Mouse (Mus musculus) cortical plate, adult 2 months (tissue): Measurements from ENCODE around the gene Phc1. TPM values are rescaled to one million over a fixed set of nuclear protein-coding genes. Genes with fewer than 3 reads are reported as not detected.
A peak's percentile ranks its signal among the peaks of the same experiment; 100 is the strongest.

Experiments
- H3K27ac ChIP-seq: fragments of 200-500 bp; 2 replicates; pipeline ENCODE4 v1.5.1; 2012; ENCODE audit warnings: low read length, control low read depth, inconsistent platforms; ENCODE audit not compliant: insufficient read depth
- H3K4me1 ChIP-seq: fragments of 200-500 bp; 2 replicates; pipeline ENCODE4 v1.6.1; 2011; ENCODE audit warnings: low read length; ENCODE audit not compliant: control insufficient read depth, insufficient read depth
- H3K4me3 ChIP-seq: fragments of 200-500 bp; 2 replicates; pipeline ENCODE4 v1.5.1; 2011; ENCODE audit warnings: mild to moderate bottlenecking, low read length, control low read depth; ENCODE audit not compliant: insufficient read depth
- CTCF ChIP-seq: fragments of 200-500 bp; IDR thresholded peaks from 2 replicates; pipeline ENCODE4 v1.5.1; 2011; ENCODE audit warnings: mild to moderate bottlenecking, control low read depth, low read length; ENCODE audit not compliant: insufficient read depth; ENCODE audit errors: extremely low read depth
- POLR2A ChIP-seq: fragments of 200-500 bp; IDR thresholded peaks from 2 replicates; pipeline ENCODE4 v1.6.1; 2011; ENCODE audit warnings: mild to moderate bottlenecking, low read length, control low read depth; ENCODE audit not compliant: insufficient read depth; ENCODE audit errors: extremely low read depth
- polyA plus RNA-seq: library from polyadenylated mRNA; depleted of rRNA; stranded (reverse); fragments of >200 nt; gene quantifications from 2 replicates; pipeline ENCODE4 v1.2.3, GENCODE M21; 2012

Gene Phc1
- polyA plus RNA-seq, 1 experiment = 48.8 TPM

DNA sequence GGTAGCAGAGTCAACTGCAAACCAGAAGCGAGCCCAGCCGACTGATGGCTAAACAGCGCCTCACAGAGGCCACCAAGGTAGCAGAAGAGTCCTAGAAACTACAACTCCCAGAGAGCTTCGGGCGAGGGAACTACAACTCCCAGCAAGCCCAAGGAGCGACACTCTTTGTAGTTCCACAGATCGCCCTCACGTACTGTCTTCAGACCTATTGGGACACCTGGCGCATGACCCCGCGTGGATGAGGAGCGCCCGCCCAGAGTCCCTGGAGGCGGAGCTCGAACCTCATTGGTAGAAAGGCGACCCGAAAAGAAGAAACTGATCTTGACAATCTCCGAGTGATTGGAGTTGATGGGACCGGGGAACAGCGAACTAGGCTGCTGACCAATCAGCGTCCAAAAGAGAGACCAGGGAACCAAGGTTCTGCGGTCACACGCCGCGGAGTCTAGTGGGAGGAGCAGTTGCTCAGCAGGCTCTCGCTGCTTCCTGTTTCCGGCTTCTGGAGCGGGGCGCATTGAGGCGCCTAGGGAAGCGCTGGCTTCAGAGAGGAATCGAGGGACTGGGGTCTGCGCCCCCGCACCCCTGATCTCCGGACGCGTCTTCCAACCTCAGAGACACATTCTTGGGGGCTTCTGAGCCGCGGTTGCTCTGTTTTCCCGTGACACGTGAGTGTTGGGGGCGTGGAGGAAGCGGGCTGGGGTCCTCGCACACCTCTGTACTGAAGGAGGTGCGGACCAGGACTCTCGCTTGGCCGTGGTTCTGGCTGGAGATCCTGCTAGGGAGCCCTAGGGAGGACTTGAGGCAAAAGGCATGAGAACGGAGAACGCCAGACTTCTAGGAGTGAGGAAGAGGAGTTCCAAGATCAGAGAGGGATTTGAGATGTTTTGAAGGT is 31.6 kb downstream of the Phc1 start, which contains the start of gene M6pr:
Gene M6pr, plus strand, starts transcription at position 216 of the 889 bp plus-strand sequence.
- Histone ChIP-seq H3K4me1 (no peaks in the 10 kb centered on the region; the same call in 1 of the 2 replicates), H3K27ac (0 out of 2 replicates have a peak within 1 kb of the TSS, but pooled peaks have one; percentile 4), H3K4me3 (peak within 1 kb of the TSS; percentile 75)
- TF ChIP-seq CTCF (peak; percentile 93), POLR2A (peak; percentile 69)

DNA sequence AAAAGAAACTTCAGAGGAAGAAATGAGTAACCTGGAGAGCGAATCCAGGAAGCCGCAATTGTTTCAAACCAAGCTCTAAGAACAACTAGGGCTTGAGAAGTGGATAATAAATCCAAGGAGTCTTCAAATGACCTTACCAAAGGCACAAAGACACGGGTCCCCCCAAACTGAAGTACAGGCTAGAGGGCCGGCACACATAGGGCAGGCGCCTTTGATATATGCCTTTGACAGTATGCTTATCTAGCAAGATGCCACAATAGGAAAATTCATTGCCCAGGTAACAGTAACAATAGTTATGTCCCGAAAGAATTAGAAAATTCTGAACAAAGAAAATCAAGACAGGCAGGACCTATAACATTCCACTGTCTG is 32.2 kb downstream of the Phc1 start:
- no peak overlapping the region for H3K27ac ChIP-seq
- no peaks in the 10 kb centered on the region; the same call in 1 of the 2 replicates for H3K4me1 ChIP-seq
- no peak overlapping the region for H3K4me3 ChIP-seq
- TF ChIP-seq CTCF = no peak
- TF ChIP-seq POLR2A = no peak

DNA sequence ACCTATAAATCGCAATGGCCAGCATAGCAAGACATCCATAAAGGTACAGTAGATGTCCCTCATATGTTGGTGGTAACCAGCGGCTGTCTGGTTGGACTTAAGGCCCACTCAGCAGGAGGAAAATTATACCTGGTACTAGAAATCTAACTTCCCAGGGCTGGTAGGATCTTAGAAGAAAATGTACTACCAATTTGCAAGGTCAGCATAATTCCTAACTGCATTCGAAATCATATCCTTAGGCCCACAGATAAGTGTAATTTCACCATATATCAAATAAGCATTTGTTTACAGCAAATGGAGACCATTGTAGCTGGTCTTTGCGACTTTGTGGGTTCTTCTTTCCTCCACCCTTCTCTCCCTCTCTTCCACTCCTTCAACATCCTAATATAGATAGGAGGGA is 33.7 kb downstream of the Phc1 start:
- no peak for TF ChIP-seq CTCF
- TF ChIP-seq POLR2A = no peak
- Histone ChIP-seq H3K27ac (no peak overlapping the region), H3K4me3 (no peak overlapping the region), H3K4me1 (no peaks in the 10 kb centered on the region; the same call in 1 of the 2 replicates)

DNA sequence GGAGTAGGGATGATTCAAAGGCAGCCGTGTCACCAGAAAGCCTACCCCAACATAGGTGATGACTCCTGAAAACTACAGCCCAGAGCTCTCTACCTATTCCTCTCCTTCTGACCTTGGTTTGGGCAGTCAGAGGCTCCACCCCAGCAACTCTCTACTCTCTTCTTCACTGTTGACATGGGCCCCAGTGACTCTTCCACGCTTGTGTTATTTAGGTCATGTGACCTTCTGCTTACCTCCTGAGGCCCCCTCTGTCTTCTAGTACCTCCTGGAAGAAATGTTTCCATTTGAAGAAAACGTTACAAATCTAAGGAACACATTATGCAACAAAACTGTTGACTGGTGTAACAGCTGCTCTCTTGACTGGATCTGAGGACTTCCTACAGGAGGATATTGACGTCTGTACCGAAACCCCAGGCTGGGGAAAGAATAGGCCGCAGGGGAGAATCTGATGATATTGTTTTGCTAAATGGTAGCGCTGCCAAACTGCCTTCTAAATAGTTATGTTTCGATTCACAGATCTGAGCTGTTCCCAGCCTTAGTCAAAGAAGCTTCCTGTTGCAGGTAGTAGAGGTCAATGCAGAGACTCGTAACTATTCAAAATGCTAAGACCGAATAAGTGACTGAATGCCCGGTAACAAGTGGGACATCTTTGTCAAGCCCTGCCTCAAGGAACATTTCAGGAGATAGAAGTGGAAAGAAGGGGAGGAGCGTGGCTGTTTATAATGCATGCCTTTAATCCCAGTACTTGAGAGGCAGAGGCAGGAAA is 35.4 kb downstream of the Phc1 start:
- H3K4me1 ChIP-seq = no peaks in the 10 kb centered on the region; the same call in 1 of the 2 replicates
- H3K4me3 ChIP-seq = no peak overlapping the region
- no peak overlapping the region for H3K27ac ChIP-seq
- TF ChIP-seq CTCF (no peak), POLR2A (no peak)

DNA sequence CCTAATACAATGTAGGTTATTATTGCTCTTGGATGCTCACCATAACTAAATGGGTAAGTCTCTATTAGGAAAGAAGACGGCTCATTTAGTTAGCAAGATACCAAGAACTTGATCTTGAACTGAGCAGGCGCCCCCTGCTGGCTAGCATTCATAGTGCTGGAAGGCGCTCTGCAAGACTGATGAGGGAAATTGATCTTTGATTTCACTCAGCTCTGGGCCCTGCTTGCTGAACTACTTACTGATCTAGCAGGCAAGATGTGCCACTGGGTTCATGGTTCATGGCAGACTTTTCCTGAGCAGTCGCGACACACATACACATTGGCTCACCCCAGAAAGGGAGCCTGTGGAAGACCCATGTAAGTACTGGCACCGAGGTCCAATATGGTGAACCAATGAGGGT is 36.0 kb downstream of the Phc1 start:
- TF ChIP-seq CTCF (peak; percentile 79), POLR2A (no peak)
- no peak overlapping the region for H3K4me3 ChIP-seq
- no peak overlapping the region for H3K27ac ChIP-seq
- no peaks in the 10 kb centered on the region; the same call in 1 of the 2 replicates for H3K4me1 ChIP-seq

DNA sequence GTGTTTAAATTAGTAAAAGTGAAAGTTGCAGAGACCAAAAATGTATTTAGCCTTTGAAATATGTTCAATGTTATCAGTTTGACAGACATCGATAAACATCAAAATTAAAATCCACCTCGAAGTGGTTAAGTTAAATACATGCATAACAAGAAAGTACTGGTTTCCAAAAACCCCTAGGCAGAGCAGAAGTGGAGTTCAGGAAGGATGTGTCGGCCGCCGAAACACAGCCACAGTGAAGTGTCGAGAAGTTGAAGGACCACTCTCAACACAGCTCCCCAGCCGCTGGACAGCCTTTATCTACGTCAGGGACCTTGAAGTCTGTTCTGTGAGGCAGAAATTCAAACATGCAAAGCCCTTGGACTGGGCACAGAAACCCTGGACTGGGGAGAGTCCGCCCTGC is 36.8 kb downstream of the Phc1 start:
- no peaks in the 10 kb centered on the region for H3K4me1 ChIP-seq

DNA sequence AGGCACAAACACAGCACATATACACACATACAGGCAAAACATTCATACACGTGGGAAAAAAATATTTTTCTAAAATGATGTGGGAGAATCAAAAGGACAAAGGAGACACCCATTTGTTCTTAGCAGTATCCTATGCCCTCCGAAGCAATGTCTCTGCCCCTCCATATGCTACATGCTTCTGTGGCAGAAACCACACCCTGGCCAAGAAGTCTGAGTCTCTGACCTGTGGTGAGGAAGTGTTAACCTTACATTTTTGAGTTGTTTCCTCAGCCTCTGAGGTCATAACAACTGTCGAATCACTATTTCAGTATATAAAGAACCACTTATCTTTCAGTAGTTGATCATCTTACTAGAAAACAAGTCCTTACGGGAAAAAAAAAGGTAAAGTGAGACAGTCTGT is 37.7 kb downstream of the Phc1 start:
- no peak for TF ChIP-seq CTCF
- TF ChIP-seq POLR2A = no peak
- H3K4me1 ChIP-seq = no peaks in the 10 kb centered on the region; the same call in 1 of the 2 replicates

More for the DNA sequence above, 36.8 kb downstream of the Phc1 start:
- TF ChIP-seq CTCF (no peak), POLR2A (no peak)
- no peak overlapping the region for H3K27ac ChIP-seq
- H3K4me3 ChIP-seq = no peak overlapping the region

DNA sequence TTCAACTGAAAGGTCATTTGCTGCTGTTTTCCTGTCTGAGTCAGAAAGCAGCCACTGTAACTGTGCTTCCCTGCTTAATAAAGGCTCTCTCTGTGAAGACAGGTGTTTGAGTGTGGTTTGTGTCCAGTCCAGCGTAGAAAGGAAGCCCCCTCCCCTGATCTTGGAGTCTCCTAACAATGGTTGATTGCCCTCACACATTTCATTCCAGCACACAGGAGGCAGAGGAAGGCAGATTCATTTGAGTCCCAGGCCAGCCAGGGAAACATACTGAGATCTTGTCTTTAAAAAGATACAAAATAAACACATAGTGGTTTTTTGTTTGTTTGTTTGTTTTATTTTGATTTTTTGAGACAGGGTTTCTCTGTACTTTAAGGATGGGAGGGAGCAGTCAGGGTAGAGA is 38.2 kb downstream of the Phc1 start:
- H3K4me3 ChIP-seq = no peak overlapping the region
- TF ChIP-seq POLR2A = no peak
- no peaks in the 10 kb centered on the region; the same call in 1 of the 2 replicates for H3K4me1 ChIP-seq
- no peak overlapping the region for H3K27ac ChIP-seq

More for the DNA sequence above, 37.7 kb downstream of the Phc1 start:
- Histone ChIP-seq H3K27ac (no peak overlapping the region), H3K4me3 (no peak overlapping the region)

DNA sequence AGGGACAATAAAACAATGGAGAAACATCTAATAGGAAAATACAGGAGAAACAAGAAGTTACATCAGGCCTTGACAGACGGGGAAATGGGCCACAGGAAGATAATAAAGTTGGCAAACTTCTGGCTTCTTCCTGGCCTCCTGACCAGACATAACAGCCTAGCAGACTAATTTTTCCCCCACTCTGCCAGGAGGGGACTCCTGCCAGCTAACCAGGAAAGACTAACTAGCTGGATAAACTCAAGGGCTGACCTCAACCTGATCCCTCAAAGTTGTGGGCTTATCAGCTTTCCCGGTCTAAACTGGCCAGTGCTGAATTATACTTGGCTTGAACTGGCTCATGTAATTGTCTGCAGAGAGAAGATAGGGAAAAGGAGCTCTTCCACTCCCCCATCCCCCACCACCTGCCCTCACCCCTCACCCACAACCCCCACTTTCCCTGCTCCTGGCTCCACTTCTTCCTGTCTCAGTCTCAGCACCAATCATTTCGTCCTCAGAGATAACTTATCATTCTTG is 40.7 kb downstream of the Phc1 start:
- no peak overlapping the region for H3K4me3 ChIP-seq
- TF ChIP-seq CTCF = no peak
- no peak for TF ChIP-seq POLR2A

More for the DNA sequence above, 40.7 kb downstream of the Phc1 start:
- Histone ChIP-seq H3K27ac (no peak overlapping the region), H3K4me1 (no peaks in the 10 kb centered on the region; the same call in 1 of the 2 replicates)
